Mouse (Mus musculus) cerebellum, adult 2 months (tissue): ENCODE data around the gene Fyb2.

Experiments used
- CTCF ChIP-seq: fragments of 200-500 bp; IDR thresholded peaks from 2 replicates; pipeline ENCODE4 v1.5.1; 2011; ENCODE audit warnings: low read depth, mild to moderate bottlenecking, control low read depth, low read length, moderate library complexity, borderline replicate concordance; ENCODE audit not compliant: insufficient read depth
- POLR2A ChIP-seq: fragments of 200-500 bp; IDR thresholded peaks from 2 replicates; pipeline ENCODE4 v1.6.1; 2011; ENCODE audit warnings: low read length, control low read depth, borderline replicate concordance; ENCODE audit not compliant: insufficient read depth

- TF ChIP-seq CTCF (no peak), POLR2A (no peak)
These were observed 79.0 kb downstream of the Fyb2 start for GRCm38 (mm10) chr4:104992271-104992670.
